Mouse (Mus musculus): ENCODE measurements at regions not wholly inside any gene's neighbourhood (a gene's known extent, or its start where the extent isn't known, plus 50 kb on each side); places are given as distances from the start of the nearest gene placed in this dataset.
"Not testable (repeated sequence)": the region's sequence is repeated elsewhere in the genome, so short reads cannot be mapped to it uniquely, and the experiment has no call there.

DNA sequence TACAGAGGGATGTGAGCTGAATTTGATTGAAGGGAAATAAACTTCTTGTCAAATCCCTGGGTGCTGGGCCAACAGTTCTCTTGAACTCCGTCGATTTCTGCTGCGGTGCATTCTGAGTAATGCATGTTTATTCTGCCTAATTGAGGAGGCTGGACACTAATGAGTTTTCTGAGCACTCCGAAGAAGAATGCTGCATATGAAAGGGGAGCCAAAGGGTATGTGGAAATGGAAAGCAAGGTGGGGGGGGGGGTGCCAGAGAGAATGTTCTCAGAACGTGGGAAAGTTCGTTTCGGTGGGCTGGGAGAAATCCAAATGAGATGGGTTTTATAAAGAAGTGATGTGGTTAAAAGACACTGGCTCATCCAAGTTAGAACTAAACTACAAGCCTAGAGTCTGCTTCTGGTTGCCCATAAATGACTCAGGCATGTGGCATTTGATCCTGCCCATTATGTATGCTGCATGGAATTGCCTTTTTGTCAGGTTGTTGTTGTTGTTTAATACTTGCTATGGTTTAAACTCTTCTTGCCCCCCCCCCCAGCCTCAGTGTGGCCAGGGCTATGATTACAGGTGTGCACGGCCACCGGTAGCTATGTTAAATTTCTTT is 455.7 kb upstream of the Smim15 start:
- DNase-seq (ENCODE audit: low spot score in 2 of 2): no peak

DNA sequence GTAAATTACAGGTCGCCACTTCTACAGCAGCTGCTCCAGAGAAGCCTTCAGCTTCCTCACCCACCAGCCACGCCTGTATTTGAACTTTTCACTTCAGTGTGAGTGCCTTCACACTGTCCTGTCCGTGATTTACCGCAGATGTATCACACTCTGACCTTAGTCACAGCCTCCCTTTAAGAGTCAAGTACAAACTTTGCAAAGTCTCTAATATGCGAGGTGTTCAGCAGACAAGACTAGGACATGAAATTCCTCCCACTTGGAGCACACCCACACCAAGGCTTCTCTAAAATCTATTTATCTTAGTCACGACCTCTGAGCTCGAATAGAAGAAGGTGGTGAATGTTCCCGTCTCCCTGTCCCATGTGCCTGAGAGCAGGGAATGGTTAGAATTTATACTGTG is 456.6 kb upstream of the Smim15 start:
- DNase-seq (ENCODE audit: low spot score in 2 of 2): no peak

DNA sequence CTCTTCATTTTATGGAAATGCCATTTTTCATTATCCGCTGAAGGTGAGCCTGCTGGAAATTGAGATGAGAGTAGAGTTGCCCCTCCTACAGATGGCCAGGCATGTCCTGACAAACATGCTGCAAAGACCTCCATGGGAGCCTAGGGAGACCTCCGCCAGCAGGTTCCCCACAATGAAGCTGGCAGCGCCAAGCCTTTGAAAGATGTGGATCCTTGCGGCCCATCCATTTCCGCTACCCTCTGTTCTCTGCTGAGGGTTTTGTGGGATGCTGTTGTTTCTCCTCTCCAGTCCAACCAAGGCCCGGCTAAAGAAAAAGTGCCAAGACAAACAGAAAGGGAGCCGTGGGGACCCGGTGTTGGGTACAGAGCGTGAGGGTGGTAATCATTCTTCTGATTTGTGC is 458.3 kb upstream of the Smim15 start:
- DNase-seq (ENCODE audit: low spot score in 2 of 2): no peak

DNA sequence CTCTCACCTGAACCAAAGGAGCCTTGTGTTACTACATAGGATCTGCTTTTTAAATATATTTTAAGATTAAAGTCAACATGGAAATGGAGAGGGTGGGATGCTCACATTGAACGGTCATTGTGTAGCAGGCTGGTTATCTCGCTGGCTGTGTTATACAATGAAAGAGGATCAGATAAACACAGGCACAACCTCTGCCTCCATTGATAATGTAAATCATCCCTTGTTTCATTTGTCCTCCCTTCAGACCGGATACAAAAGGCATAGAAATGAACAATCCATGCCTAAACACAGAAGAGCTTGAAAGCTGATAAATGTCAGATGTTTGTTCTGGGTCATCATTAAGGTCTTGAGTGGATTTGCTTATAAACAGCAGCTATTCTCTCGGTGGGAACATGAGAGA is 458.9 kb upstream of the Smim15 start:
- no peak for DNase-seq (ENCODE audit: low spot score in 2 of 2)

DNA sequence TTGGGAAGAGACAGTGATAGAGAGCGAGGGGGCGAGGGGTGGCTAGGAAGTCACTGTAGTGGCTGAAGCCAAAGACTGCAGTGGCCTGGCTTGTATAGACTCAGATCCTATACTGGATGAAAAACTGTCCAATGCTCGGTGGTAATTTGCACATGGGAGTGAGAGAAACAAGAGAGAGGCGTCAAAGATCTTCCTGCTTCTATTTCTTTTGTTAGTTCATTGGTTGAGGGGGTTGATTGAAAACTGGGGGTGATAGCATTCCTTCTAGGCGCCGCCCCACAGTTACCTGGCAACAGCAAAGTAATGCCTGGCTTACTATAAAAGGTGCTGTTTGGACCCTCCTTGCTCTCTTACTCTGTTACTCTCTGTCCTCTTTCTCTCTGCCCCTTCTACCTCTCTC is 465.3 kb upstream of the Smim15 start:
- DNase-seq (ENCODE audit: low spot score in 2 of 2): no peak

DNA sequence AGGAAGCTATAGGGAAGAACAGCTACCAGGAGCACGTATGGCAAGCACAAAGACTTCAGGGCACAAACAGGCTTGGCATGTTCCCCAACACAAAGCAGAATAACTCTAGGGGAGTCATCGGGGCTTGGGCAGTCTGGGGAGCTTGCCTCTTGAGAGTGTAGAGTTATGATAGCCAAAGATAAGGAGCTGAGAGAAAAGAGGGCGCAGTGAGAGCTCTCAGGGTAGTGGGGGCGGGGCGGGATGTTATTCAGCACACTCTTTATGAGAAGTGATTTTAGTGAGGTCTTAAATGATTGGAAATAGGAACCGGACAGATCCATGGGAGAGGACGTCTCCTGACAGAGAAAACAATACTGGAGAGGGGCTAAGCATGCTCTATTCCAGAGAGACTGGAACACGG is 466.4 kb upstream of the Smim15 start:
- no peak for DNase-seq (ENCODE audit: low spot score in 2 of 2)

DNA sequence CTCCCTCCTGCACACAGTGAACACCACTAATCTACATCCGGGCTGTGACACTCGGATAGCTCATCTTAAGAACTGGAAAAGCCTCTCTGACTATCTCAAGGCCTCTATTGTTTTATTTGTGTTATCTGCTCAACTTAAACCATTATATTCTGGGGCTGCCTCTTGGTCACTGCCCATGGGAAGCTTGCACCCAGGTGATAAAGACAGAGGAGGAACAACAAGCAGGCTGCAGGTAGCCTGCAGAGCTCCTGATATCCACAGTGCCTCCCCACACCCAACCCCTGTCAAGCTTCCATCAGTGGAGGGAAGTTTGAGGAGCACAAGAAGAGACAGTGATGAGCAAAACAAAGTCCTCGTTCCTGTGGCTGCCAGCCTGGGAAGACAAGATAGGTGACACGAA is 467.0 kb upstream of the Smim15 start:
- no peak for DNase-seq (ENCODE audit: low spot score in 2 of 2)

DNA sequence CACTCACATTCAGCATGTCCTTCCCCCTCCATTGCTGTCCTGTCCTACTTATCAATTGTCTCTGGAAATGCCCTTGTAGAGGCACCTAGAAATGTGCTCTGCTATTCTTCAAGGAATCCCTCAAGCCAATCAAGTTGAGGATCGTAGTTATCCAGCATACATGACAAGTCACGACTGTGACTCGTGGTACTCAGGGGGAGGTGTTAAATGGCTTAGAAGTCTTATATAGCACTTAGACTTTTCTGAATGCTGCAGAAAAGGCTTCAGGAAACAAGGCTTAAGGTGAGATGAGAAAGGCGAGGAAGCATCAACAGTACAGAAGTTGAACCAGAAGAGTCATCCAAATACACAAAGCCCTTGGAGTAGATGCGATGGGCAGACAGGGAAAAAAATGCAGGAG is 467.5 kb upstream of the Smim15 start:
- no peak for DNase-seq (ENCODE audit: low spot score in 2 of 2)

DNA sequence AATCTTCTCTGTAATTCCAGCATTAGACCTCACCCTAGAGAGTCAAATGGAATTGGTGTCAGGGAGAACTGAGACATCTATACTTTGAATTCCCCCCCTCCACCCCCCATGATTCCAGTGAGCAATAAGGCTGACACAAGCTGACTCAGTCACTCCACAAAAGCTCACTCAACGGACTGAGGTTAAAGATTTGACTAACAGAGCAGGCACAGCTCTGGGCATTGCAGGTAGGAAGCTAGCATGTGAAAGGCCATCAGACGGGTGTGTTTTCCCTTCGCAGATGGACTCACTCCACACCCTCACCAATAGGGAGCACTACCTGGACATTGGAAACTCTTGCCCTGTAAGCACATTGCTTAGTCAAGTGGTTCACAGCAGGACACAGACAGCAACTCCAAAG is 469.2 kb upstream of the Smim15 start:
- DNase-seq (ENCODE audit: low spot score in 2 of 2): no peak

DNA sequence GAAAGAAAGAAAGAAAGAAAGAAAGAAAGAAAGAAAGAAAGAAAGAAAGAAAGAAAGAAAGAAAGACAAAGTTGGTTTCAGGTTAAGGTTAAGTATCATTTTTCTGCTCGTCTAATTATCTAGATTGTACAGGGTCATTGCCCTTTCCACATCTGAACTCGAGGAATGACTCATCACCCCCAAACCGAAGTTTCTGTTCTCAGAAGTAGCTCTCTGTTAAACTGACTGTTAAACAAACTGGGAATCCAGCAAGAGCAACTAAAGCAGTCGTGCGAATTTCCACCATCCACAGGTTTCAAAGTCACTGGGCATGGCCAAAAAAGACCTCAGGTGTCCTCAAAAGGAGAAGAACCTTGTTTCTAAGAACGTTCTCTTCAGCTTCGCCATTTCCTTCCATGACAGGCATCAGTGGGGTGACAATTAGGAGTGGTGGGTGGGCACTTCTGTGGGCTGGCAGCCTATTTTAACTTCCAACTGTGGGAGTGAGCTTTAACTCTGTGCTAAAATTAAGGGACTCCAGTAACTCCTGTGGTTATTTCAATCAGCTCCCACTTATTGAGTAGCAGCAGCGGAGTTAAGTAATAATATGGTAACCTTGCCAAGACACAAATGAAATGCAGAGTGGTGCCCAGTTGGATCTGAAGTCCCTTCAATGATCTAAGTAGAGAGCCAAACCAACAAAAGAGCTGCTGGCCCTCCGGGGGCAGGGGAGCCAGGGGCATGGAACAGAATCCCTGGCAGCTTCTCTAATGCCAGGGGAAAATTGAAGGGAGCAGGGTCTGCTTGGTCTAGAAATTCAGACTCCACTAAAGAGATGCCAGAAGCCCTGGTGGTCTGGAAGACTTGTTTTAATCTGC is 470.5 kb upstream of the Smim15 start:
- DNase-seq (ENCODE audit: low spot score in 2 of 2): no peak

DNA sequence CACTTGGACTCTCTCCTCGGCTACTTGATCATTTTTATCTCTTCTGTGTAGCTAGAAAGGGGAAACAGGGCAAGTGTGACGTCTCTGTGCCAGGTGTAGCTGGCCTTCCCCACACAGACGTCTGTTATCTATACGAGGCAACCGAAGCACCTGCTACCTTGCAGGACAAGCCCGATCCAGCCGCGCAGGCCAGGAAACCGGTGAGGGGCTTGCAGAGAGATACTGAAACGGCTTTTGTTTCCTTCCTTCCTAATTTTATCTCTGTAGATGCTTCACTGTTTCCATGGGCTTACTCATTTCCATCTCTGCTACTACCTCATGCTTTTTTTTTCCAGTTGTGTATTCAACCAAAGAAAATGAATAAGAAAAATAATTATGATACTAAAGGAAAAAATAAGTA is 472.7 kb upstream of the Smim15 start:
- DNase-seq (ENCODE audit: low spot score in 2 of 2): no peak

DNA sequence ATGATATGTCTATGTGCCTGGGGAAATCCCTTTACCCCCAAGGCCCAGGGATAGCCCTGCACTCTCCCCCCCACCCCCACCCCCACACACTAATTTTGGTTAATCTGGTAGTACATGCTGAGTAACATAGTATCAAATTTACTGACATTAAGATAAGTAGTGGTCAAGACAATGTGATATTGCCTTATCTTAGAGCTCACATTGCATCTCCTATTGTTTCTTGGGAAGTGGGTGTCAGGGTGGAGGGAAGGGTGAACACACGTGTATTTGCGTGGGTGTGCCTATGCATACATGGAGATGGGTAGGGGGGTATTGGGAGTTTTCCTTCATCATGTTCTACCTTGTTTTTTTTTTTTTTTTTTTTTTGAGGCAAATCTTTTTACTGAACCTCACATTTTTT is 474.8 kb upstream of the Smim15 start:
- no peak for DNase-seq (ENCODE audit: low spot score in 2 of 2)

DNA sequence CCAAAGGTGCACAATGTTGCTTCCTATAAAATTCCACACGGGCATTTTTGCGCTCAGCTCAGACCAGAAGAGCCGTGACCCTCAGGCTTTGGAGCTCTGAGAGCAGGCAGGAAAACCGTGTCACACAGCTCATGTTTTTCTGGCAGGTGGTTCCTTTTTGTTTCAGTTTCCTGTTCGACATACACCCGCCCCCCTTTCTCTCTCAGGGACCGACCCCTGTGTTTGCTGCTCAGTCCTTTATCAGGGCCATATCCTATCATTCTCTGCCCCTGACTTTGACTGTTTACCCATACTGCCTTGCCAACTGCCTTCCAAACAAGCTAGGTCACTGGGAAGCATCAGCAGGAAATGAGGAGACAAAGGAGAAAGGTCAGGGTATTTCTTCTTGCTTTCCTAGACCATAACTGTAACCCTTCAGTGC is 475.5 kb upstream of the Smim15 start:
- no peak for DNase-seq (ENCODE audit: low spot score in 2 of 2)

DNA sequence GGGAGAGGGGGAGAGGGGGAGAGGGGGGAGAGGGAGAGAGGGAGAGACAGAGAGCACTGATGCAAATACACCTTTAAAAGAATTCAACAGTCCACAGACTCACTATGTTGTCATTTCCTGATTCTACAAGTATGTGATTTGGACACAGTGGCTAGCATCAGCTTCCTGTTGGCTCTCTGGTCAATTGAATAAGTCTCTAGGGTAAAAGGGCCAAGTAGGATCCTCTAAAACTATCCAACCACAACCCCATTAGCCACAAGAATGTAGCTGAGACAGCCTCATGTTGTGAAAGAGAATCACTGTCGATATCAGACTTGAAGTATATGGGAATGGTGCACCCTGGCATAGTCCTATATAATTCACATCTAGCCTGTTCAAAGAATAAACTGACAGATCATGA is 481.8 kb upstream of the Smim15 start:
- DNase-seq (ENCODE audit: low spot score in 2 of 2): no peak

DNA sequence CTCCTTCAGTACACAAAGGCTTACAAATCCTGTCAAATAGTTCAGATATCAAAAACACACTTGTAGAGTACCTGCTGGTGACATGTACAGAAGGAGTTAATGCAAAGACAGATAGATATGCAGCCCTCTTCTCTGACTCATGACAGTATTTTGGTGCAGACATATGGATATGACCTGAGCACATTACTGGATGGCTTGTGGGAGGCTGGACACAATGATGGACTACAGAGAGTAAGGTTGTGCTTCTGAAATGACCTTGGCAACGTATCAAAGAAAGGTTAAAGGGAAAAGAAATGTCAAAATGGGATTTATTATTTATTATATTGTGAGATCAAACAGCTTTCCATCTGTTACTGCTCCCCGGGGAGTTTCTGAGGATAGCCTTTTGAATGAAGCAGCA is 482.7 kb upstream of the Smim15 start:
- no peak for DNase-seq (ENCODE audit: low spot score in 2 of 2)

DNA sequence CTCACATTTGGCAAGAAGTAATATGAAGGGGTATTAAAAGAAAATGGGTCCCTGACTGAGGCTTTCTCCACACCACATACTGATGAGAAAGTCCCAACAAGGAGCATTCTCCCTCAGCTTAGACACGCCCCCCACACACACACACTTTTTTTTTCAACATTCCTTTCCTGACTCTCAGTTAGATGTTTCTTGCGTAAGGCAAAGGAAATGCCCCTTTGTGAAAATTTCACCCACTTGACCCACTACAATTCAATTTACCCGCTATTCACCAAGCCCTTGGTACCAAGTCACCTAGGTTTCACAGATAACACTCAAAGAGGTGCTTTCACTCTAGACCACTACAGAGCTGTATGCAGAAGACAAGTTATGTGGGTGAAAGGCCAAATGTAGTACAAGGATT is 488.3 kb upstream of the Smim15 start:
- no peak for DNase-seq (ENCODE audit: low spot score in 2 of 2)

DNA sequence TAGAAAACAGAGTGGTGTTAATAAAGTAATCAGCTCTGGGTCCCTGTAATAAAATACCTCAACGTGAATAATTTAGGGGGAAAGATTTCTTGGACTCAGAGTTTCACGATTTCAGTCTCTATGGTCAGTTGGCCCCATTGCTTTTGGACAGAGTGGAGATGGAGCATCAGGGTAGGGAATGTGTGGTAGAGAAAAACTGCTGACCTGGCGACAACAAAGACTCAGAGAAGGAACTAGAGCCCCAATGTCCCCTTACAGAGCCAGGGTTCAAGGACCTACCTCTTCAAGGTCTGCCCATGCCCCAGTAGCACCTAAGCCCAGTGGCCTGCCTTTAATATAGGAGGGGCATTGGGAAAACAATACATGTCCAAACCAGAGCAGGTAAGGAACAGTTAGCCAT is 490.2 kb upstream of the Smim15 start:
- no peak for DNase-seq (ENCODE audit: low spot score in 2 of 2)

DNA sequence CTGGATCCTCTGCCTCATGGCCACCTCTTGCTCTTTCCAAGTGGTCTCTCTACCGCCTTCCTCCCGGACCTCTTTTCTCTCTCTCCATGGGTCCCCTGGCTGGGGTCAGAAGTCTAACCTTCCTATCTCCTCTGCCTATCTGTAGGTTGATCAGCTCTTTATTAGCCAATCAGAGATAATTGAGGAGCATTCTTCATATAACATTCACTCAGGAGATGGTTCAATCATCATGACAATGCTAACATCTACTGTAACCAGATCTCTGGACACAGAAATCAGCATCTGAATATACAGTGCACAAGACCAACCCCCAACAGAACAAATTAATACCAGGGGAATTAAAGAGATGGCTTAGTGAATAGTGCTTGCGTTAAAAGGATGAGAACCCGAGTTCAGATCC is 492.1 kb upstream of the Smim15 start:
- DNase-seq (ENCODE audit: low spot score in 2 of 2): no peak

DNA sequence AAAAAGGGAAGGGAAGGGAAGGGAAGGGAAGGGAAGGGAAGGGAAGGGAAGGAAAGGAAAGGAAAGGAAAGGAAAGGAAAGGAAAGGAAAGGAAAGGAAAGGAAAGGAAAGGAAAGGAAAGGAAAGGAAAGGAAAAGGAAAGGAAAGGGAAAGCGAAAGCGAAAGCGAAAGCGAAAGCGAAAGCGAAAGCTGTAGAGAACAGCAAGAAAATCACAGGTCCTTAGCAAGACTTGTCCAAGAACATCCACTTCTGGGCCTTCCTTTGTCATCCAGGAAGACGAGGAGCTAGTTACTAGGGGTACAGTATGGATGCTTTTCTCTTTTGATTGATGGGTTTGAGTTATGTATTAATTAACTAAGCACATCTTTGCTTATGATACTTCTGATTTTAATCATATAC is 494.3 kb upstream of the Smim15 start:
- not testable (repeated sequence) for DNase-seq (ENCODE audit: low spot score in 2 of 2)

DNA sequence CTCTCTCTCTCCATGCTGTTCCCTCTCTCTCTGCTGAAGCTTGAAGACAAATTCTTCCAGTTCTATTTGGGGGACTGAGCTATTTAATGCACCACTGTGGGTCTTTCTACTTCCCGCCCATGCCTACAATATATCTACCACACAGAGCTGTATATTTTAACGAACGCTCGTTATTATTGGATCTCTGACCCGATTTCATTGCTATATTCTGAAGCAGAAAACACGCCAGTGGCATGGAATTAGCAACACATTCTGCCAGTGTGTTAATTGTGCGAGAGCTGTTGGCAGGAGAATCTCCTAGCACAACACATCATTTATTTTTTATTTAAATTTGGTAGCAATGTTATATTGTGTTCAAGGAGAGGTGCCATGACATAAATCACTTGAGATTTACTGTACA is 497.2 kb upstream of the Smim15 start:
- no peak for DNase-seq (ENCODE audit: low spot score in 2 of 2)

DNA sequence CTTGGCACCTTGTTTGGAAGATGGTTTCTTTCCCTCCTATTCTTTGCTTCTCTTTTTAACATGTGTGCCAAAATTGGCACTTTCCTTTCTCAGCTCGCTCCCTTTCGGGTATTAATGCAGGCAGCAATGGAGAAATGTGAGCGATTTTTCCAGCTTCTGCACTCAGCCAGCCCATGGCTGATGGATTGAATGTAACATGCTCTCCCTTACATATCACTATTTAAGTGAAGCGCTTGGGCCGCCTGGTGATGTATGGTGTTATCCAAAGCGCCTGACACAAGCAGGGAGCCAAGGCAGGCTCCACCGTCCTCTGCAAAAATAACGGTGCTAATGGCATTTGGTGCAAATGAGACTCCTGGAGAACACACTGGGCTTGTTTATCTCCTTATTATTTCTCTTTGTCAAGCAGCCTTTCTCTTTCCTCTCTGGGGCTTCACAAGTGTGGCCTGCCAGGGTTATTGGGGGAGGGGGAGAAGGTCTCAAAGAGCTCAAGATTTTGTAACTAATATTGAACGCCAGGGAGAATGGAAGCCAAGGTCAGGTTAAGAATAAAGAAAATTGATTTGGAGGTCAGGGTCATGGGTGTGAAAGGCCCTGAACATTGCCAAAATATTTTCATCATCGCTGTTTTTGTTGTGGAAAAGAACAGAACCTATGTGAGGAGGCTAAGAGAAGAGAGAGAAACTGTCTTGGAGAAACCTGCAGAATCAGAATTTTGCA is 497.9 kb upstream of the Smim15 start:
- no peak for DNase-seq (ENCODE audit: low spot score in 2 of 2)

DNA sequence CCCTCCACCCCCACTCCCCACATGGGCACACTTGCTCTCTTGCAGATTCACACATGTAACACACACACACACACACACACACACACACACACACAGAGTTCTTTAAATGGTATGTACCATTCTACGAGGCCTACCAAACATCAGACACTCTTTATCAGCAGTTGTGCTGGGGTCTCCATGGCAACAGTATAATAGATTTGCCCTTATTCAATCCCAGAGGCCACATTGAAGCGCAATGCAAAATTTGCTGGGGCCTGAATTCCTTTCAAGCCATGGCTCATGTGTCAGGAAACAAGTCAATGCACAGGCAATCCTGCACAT is 502.7 kb upstream of the Smim15 start:
- no peak for DNase-seq (ENCODE audit: low spot score in 2 of 2)

Data from spleen, postnatal 36 days (tissue).